Mouse (Mus musculus) ovary, postnatal 36 days (tissue): Measurements from ENCODE around the gene Tex44.

ENCODE experiments used
- DNase-seq: peaks from one replicate; pipeline ENCODE4 v3.0.0; 2022; ENCODE audit warnings: low spot score, mixed read lengths

The Tex44 gene

DNA sequence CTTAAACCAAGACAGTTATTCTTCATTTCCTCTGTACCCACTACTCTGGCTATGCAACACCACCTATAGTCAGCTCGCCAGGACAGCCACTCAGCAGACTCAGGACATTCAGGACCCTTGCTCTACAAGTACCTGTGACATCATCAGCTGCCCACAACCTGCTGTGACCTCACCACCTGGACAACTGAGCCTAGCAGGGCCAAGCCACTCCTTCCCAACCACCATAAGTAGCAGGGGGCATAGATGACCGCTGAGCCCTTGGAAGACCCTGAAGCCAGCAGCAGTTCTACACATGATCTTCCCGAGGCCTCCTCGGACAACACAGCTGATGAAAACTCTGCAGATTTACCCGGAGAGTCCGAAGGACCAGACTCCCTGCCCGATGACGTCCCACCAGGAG lies at the start of gene Tex44, which contains the start of gene Nmur1:
TSS of gene Tex44 (plus strand) at position 202 of the 400 bp plus-strand sequence.
TSS of gene Nmur1 (minus strand) at position 101 of the 400 bp plus-strand sequence.
- no peak for DNase-seq

DNA sequence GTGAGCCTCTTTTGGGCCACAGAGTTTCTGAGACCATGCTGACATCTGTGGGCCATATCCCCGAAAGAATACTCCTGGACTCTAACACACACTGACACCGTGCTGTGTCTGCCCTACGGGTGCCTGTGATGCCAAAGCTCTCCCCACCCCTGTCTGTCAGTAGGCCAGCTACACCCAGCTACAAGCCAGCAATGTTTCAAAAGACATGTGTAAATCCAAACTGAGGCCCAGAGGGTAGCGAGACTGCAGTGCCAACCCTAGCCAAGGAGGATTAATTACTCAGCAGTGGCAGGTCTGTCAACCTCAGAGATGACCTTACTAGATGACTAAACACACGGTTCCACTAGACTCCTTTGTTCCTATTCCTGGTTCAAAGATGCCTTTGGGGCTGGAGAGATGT lies 49.8 kb upstream of the Tex44 start:
- DNase-seq = no peak

DNA sequence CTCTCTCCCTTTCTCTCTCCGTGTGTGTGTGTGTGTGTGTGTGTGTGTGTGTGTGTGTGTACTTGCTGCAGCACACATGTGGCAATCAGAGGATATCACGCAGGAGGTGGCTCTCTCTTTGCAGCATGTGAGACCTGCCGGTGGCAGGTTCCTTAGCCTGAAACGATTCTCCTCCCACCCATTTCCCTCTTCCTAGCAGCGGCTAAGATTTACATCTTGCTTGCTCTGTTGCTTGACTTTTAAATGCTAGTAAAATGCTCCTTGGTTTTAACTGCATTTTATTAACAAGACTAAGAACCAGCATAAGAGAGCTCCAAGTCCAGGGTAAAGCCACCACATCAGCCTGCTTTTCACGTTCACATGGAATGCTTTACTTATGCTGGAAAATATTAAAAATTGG lies 47.5 kb upstream of the Tex44 start:
- DNase-seq = no peak

DNA sequence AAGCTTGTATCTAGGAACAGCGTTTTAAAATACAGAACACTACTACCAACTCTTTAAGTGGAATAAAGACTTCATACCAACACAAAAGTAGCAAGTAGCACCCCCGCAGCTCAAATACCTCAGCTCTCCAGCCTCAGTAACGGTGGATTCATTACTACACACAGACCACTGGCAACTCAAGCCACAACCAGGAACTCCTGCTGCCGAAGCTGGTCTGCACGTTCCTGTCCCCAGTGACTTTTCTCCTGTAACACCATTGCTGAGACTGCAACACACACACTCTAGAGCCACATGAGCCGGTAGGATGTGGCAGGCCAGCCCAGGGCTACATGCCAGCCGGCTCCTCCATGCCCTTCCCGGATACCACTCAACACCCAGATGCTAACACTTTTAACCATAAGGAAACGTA lies 47.0 kb upstream of the Tex44 start:
- DNase-seq = no peak

DNA sequence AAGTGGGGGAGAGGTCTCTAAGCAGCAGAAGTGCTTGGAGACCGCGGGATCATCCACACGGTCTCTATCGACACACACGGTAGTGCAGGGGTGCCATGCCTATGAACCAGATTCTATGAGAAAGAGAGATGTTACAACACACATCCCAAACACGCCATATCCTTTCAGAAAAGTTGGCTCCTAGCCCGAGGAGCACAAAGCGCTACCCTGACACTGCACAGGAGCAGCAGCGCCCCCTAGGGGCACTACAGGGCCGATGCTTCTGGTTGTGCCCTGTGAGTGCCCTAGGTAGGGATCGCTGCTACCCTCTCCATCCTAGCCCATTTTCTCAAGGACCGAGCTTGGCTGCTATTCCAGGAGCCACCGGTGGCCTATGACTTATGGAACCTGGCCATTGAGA lies 45.1 kb upstream of the Tex44 start:
- DNase-seq = peak; percentile 58

DNA sequence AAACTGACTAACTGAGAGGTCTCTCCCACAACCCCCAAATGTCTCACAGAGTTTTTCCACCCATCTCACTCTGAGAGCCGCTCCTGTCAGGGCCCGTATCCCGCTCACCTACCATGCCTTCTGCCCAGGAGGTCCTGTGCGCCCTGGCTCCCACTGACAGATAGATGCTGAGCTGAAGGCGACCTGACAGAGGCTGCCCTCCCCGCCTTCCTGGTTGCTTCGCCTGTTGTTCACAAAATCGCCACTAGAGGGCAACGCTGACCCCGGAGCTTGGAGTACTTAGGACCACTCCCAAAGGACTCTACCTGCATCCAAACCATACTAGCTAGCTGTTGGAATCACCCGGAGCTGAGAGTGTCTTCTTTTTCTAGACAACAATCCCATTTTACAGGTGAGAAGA lies 36.9 kb upstream of the Tex44 start:
- peak; percentile 71 for DNase-seq

DNA sequence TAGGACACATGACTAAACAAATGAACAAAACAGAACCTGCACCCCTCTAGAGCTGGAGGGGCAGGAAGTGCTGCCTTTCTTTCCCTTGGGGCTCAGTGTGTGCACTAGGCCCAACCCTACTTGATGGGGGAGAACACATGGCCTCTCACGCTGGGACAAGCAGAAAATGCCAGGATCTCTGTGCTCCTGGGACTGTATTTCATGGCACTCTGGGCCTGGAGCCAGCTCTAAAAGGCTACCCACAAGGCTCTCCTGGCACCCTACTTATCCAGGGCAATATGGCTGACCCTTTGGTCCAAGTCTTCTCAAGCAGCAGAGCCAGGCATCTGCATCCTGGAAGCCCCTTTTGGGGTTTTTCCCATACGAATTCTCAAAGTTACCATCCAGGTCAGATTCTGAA lies 34.7 kb upstream of the Tex44 start:
- DNase-seq = no peak

DNA sequence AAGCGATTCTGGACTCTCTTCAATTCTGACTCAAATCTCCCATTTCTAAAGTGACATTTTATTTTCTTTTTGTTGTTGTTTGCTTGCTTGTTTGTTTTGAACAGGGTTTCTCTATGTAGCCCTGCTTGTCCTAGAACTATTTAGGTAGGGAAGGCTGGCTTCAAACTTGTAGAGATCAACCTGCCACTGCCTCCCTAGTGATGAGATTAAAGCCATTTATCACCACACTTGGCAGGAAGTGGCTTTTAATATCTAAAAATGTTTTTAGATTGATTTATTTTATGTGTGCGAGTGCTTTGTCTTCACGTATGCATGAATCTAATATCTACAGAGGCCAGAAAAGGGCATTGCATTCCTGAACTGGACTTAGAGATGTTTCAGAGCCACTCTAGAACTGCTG lies 32.9 kb upstream of the Tex44 start:
- no peak for DNase-seq

DNA sequence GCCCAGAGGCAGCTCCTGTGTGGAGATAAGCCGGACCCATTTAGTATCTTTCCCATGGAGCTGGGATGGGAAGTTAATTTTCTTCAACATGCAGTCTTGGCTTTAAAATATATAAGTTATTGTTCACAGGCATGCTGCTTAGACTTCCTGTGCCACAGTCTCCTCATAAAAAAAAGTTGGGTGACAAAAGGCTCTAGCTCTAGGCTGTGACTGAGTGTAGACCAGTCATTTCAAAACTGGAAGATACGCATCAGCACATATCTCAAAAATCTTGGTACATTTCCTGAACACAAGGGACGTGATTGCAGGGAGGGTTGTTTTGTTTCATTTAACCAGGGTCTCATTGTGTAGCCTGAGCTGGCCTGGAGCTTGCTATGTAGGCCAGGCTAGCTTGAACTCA lies 31.9 kb upstream of the Tex44 start:
- no peak for DNase-seq

DNA sequence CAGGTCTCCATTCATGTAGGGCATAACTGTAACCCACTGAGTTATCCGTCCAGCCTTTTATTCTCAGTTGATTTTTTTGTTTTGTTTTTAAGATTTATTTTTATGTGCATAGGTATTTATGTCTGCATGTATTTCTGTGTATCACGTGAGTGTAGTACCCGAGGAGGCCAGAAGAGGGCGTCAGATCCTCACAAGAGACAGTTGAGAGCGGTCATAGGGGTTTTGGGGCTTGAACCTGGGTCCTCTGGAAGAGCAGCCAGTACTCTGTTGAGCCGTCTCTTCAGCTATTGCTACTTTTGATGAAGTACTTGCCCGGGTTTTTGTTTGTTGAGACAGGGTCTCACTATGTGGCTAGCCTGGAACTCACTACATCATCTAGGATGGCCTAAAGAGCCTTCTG lies 30.2 kb upstream of the Tex44 start:
- DNase-seq = no peak

DNA sequence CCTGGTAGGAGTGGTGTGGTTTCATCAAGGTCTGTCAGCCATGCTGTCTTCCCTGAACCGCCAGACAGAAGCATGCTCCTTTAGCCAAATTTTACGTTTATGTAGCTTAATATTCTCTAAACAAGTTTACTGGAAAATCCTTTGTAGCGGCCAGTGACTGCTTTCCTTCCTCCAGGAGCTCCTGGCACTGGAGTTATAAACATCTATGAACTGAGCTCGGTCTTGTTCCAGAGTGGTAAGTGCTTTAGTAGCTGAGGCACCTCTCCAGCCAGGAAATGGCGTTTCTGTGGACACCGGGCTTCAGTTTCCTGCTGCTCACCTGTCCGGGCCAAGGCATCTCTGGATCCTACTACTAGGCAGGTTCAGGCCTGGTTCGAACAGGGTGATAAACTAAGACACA lies 28.5 kb upstream of the Tex44 start:
- DNase-seq = no peak

DNA sequence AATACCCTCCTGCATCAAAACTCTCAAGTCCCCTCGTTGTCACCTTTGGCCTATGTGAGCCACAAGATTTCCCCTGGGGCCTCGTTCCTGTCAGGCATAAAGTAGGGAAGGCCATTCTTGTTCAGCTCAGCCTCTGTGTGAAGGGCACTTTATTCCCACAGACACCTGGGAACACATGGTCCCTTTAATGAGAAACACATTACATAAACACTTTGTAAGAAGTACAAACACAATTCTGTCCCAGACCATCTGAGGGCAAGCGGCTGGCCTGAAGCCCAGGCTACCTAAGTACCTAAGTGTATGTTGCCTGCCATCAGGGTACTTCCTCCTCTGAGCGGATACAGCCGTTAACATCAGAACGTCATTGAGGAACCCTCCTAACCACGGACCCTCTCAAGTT lies 27.9 kb upstream of the Tex44 start:
- DNase-seq = no peak

DNA sequence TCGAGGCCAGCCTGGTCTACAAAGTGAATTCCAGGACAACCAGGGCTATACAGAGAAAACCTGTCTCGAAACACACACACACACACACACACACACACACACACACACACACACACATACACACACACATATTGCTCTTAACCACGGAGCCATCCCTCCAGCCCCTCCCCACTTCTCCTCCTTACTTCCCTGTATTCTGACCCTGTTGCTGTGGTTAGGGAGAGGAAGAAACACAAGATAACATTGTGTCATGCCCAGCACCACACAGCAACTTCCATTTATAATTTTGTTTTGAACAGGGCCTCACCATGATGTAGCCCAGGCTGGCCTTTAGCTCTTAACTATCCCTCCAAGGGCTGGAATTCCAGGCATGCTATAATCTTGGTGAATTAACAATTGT lies 26.8 kb upstream of the Tex44 start:
- DNase-seq = no peak

DNA sequence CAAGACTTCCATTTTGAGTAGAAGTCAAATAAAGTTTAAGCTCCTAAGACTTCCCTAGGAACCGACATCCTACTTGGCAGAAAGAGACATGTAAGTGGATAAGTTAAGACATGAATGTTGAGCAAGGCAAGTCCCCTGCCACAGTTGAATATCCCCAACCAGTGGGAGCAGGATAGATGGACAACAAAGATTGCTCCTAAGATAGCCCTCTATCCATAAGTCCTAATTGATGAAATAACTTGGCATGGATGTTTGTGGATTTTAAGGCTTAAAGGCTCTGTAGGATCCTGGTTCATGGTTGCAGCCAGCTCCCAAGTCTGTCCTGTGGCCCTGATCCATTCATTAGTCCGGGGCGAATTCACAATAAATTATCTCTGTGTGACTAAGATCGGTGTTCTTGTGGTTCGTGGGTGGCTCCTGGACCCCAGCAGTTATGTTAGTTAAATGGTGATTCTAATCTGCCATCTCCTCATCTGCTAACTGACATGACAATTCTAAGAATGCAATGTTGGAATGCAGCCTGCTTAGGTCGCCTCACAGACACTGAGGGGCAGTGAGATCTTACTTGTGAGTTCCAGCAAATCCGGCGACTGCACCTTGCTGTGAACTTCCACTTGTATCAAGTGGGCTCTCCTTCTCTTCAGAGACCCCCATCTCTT lies 25.9 kb upstream of the Tex44 start:
- no peak for DNase-seq

DNA sequence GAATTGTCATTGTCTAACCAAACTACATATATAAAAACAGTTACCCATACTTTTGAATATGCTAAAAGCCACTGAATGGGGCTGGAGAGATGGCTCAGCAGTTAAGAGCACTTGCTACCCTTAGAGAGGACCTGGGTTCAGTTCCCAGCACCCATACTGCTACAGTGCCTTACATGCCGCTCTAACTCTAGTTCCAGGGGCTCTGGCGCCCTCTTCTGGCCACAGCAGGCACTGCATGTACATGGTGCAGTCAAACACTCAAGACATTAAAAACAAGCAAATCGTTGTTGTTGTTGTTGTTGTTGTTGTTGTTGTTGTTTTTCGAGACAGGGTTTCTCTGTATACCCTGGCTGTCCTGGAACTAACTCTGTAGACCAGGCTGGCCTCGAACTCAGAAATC lies 21.3 kb upstream of the Tex44 start:
- DNase-seq = no peak

DNA sequence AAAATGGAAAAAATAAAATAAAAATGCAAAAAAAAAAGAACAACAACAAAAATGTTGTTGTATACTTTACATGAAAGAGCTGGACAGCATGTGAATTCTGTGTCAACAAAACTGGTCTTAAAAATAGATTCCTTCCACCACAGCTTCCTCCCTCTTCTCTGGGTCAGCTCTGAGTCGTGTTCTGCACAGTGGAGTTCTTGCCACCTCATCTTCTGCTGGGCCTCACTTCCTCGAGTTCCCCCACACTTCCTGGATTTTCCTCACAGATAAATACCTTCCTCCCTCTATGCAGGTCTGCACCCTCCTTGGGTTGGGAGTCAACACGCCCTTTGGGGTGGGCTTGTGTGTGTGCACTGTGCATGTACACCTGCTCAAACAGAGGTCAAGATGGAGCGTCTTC lies 19.8 kb upstream of the Tex44 start:
- DNase-seq = no peak

DNA sequence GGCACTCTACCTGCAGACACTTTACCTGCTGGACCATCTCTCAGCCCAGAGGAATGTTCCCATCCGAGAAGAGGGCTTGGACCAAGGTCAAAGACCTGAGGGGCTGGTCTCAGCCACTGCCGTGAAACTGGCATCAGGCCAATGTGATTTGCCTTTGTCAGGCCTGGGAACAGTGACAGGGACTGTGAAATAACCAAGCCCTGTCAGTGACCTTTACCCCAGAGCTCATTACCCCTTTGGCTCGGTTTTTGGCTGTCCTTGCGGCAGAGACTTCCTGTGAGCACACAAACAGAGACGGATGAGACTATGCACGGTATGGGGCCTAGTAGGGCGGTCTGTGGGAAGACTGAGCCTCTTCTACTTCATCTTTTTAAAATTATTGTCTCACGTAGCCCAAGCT lies 19.2 kb upstream of the Tex44 start:
- no peak for DNase-seq

DNA sequence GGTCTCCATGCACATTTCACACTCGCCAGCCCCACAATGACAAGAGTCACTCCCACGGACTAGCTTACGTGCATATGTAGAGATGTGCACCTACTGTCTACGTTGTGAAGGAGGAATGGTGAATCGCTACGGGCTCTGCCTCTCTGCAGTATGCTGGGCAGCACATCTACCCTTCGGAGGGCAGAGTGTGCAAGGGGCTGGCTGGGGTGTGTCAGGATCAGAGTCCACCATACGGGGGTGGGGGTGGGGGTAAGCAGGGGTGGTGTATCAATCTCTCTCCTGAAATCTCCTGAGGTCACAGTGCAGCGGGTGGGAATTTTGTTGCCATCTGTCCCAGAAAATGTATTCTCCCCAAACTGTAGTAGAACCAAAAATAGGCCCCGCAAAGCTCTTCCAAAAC lies 17.6 kb upstream of the Tex44 start:
- DNase-seq = no peak

DNA sequence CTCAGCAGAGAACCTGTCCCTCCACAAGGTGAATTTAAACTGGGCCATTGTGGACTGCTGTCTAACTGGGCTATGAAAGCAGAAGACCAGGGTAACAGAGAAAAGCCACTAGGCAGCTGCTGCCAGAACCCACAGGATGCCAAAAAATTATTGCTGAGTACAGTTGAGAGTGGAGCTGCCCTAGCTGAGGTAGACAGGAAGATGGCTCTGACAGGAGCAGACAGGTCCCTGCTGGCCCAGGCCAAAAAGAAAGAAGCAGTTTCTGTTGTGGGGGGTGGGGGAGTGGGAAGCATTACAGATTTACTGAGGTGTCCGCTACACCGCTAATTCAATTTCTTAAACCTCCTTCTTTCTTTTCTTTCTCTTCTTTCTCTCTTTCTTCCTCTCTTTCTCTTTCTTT lies 16.7 kb upstream of the Tex44 start:
- no peak for DNase-seq

DNA sequence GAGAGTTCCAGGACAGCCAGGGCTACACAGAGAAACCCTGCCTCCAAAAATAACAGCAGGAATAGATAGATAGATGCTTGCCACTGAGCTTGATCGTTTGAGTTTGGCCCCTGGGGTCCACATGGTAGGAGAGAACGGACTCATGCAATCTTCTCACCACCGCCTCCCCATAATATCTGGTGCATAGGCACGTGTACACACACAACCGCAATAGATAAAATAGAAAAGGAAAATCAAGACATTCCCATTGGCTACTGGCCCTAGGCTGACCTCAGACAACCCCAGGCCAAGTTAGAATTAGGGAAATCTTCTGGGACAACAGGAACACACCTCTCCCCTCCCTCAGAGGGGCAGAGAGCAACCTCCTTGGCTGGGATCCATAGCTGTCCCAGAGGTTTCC lies 11.4 kb upstream of the Tex44 start:
- DNase-seq = no peak

DNA sequence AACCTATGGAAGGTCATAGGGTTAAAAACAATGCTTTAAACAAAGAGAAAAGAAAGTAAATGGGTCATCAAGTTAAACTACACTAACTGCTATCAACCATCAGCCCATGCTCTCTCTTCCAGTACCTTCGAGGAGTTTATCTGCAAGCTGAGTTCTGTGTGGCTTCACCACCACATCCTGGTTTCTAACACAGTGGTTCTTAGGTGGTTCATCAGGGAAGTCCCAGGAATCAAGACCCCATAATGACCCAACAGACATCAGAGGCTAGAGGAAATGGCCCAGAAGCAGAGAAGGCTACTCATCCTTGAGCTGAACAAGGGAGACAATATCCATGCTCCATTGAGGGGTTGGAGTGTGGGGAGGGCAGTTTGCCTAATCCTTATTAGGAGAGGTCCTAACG lies 11.0 kb upstream of the Tex44 start:
- DNase-seq = no peak

DNA sequence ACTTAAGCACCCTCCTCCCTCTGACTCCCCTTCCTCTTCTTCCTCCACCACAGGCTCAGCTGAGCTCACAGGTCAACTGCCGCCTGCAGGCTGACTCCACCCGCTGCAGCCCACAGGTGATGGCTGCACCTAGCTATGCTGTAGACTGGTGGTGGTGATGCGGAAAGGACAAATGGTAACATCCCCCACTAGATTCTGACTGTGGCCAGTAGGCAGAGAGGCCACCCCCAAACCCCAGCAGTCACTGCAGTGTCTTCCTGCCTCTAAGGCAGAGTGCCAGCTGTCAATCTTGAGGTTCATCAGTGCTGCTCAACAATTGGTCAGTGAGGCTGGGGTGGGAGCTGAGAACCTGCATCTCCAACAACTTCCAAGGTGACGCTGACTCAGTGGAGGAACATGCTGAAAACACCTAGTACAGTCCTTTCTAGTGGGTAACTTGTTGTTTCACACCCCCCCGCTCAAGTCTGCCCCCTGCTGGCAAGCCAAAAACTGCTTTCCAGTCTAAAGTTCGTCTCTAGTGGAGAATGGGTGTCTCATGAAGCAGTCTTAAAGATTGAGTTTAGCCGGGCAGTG lies 10.4 kb upstream of the Tex44 start:
- no peak for DNase-seq

DNA sequence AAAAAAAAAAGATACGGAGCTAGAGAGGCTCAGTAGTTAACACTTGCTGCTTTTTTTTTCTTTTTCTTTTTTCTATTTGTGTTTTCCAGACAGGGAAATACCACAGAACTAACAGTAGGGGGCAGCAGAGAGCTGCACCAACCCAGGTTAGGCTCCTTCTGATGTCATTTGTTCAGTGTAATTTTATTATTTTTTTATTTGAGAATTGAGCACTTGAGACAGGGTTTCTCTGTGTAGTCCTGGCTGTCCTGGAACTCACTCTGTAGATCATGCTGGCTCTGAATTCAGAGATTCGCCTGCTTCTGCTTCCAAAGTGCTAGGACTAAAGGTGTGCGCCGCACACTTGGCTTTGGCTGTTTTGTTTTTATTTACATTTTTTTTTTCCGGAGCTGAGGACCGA lies 9.8 kb upstream of the Tex44 start:
- DNase-seq = no peak

DNA sequence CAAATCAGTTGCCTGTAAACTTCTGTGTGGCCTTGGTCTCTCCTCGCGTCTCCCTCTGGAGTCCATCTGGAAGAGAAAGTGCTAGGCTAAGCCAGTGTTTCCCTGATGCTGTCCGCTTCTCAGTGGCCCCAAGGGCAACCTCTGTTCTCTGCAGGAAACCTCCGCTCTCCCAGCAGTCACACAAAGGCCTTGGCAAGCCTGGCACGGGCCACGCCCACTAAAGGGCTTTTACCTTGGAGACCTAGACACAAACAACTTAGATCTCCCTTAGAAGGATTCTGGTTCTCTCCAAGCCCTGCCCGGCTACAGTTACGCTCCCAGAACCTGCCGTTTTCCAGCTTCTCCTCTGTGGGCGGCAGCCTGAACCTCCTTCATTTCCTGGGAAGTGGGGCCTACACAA lies 5.1 kb upstream of the Tex44 start:
- DNase-seq = peak; percentile 79
